Comparison of ENCODE assay signal across 8 mouse cellular contexts in the genomic region with DNA sequence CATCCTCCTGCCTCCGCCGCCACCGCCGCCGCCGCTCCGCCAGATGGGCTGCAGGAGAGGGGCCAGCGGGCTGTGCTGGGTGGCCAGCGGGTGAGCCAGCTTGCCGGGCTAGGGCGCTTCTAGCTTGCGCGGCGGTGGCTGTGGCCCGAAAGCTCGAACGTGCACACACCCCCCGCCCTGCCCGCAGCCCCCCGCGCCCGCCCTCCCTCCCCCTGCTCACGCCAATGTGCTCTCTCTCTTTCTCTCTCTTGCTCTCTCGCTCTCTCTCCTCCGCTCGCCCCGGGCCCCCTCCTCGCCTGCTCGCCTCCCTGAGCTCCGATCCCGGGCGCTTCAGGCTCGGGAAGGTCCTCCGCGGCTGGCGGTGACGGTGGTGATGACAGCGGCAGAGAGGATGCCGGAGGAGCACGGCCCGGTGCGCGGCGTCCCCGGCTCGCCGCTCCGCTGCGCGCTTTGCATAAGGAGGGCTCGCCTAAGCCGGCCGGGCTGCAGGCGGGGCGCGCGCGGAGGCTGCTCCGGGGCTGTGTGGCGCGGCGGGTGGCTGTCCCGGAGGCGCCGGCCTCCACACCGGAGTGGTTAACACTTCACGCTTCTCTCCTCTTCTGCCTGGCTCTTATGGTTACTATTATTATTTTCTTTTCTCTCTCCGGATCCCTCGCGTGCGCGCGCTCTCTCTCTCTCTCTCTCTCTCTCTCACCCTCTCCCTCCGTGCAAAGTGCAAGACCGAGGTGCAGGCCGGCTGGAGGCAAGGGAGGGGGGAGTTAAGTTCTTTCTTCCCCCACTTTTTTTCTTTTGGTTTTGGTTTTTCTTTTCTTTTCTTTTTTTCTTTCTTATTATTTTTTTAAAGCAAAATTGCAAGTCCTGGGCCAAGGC. TPM values are rescaled to one million over a fixed set of nuclear protein-coding genes. Genes with fewer than 3 reads are reported as not detected.
DNase-seq lines count a peak whose midpoint lies in the region; ATAC-seq and TF ChIP-seq lines count a peak whose summit lies in the region.

No protein-coding gene starts in this region.

- peak overlapping the region; percentile 76 for H3K4me3 ChIP-seq in bone marrow macrophage, adult 2 months (ENCODE audit: insufficient read depth, low read length)
- H3K4me3 ChIP-seq in forebrain, embryonic 11.5 days (ENCODE audit: low read depth, low read length) = peak overlapping the region; percentile 57
- peak overlapping the region; percentile 77 for H3K4me3 ChIP-seq in heart, embryonic 15.5 days
- H3K4me3 ChIP-seq in liver, embryonic 13.5 days (replicated peaks) = peak overlapping the region; percentile 58

- no peaks in the 10 kb centered on the region for H3K9me3 ChIP-seq in forebrain, embryonic 11.5 days (ENCODE audit: control insufficient read depth, low read length)
- no peaks in the 10 kb centered on the region for H3K9me3 ChIP-seq in heart, embryonic 15.5 days (replicated peaks)
- H3K9me3 ChIP-seq in liver, embryonic 13.5 days (replicated peaks) = no peaks in the 10 kb centered on the region

- no peaks in the 10 kb centered on the region for H3K36me3 ChIP-seq in forebrain, embryonic 11.5 days (ENCODE audit: control insufficient read depth, insufficient read depth, low read length)
- H3K36me3 ChIP-seq in heart, embryonic 15.5 days = no peaks in the 10 kb centered on the region
- H3K36me3 ChIP-seq in liver, embryonic 13.5 days = no peaks in the 10 kb centered on the region
- no peaks in the 10 kb centered on the region for H3K36me3 ChIP-seq in splenic B cell, adult 2 months (ENCODE audit: control insufficient read depth, insufficient read depth, low read length, poor library complexity, severe bottlenecking)

- H3K4me1 ChIP-seq in bone marrow macrophage, adult 2 months (ENCODE audit: control insufficient read depth, insufficient read depth, low read length) = peaks cover 5% of the 10 kb centered on the region; the same call in 1 of the 2 replicates
- peaks cover 5% of the 10 kb centered on the region; the same call in 1 of the 2 replicates for H3K4me1 ChIP-seq in forebrain, embryonic 11.5 days (replicated peaks; ENCODE audit: control insufficient read depth, insufficient read depth, low read length)
- H3K4me1 ChIP-seq in heart, embryonic 15.5 days (replicated peaks) = peaks cover 17% of the 10 kb centered on the region
- H3K4me1 ChIP-seq in liver, embryonic 13.5 days (replicated peaks) = 0 out of 2 replicates have a peak, but pooled peaks cover 5% of the 10 kb centered on the region

- peaks cover 4% of the 10 kb centered on the region; the same call in 1 of the 2 replicates for H3K27me3 ChIP-seq in forebrain, embryonic 11.5 days (ENCODE audit: control insufficient read depth, insufficient read depth, low read length)
- H3K27me3 ChIP-seq in heart, embryonic 15.5 days = peaks cover 19% of the 10 kb centered on the region
- peaks cover 64% of the 10 kb centered on the region for H3K27me3 ChIP-seq in liver, embryonic 13.5 days
- H3K27me3 ChIP-seq in splenic B cell, adult 2 months (ENCODE audit: control insufficient read depth, insufficient read depth, low read length, poor library complexity, severe bottlenecking) = peaks cover 1% of the 10 kb centered on the region

- ATAC-seq in forebrain, embryonic 11.5 days (replicated peaks; ENCODE audit: low FRiP score) = peak; percentile 81
- peak; percentile 70 for ATAC-seq in heart, embryonic 15.5 days (replicated peaks; ENCODE audit: insufficient number of reproducible peaks, insufficient read depth, low FRiP score, low read depth)
- ATAC-seq in liver, embryonic 13.5 days (ENCODE audit: low read depth) = peak; percentile 61

- H3K27ac ChIP-seq in bone marrow macrophage, adult 2 months (ENCODE audit: insufficient read depth, low read depth, low read length) = peak overlapping the region; percentile 100
- peak overlapping the region; percentile 71 for H3K27ac ChIP-seq in forebrain, embryonic 11.5 days (ENCODE audit: low read depth, low read length)
- H3K27ac ChIP-seq in heart, embryonic 15.5 days = peak overlapping the region; percentile 87
- peak overlapping the region; percentile 73 for H3K27ac ChIP-seq in liver, embryonic 13.5 days

- peak; percentile 28; the same call in 1 of the 2 replicates for TF ChIP-seq CTCF in bone marrow macrophage, adult 2 months (IDR thresholded peaks at IDR 0.05; ENCODE audit: low read depth, low read length)

- H3K9ac ChIP-seq in forebrain, embryonic 11.5 days (ENCODE audit: low read length) = peak overlapping the region; percentile 66
- peak overlapping the region; percentile 55 for H3K9ac ChIP-seq in heart, embryonic 15.5 days
- H3K9ac ChIP-seq in liver, embryonic 13.5 days = peak overlapping the region; percentile 65

- TF ChIP-seq POLR2A in bone marrow macrophage, adult 2 months (IDR thresholded peaks at IDR 0.05; ENCODE audit: borderline replicate concordance, low read depth, low read length) = no peak; the same call in 1 of the 2 replicates

- WGBS in forebrain, embryonic 11.5 days = under 1% methylated on average over 48 of the region's 76 CpGs
- under 1% methylated on average over 57 of the region's 76 CpGs for WGBS in heart, embryonic 15.5 days
- under 1% methylated on average over 63 of the region's 76 CpGs for WGBS in liver, embryonic 13.5 days (ENCODE audit: insufficient replicate concordance)

- H3K4me2 ChIP-seq in forebrain, embryonic 11.5 days (ENCODE audit: low read depth, low read length, severe bottlenecking) = peak overlapping the region; percentile 88
- H3K4me2 ChIP-seq in heart, embryonic 15.5 days = peak overlapping the region; percentile 95
- peak overlapping the region; percentile 63 for H3K4me2 ChIP-seq in liver, embryonic 13.5 days

- peak; percentile 1 for DNase-seq in 416B (ENCODE audit: low read depth)
- DNase-seq in forebrain, embryonic 11.5 days (ENCODE audit: low spot score) = peak; percentile 88
- DNase-seq in kidney, postnatal 10 days = peak; percentile 83
- DNase-seq in liver, embryonic 13.5 days = no peak
- peak; percentile 72 for DNase-seq in naive thymus-derived CD4-positive, alpha-beta T cell, adult 2 months (ENCODE audit: low read depth)
- peak; percentile 86 for DNase-seq in splenic B cell, adult 2 months (ENCODE audit: low read depth, low spot score)

RNA-seq across cellular contexts. Expression of gene Maf, which starts 0.5 kb away (rescaled TPM):
- 328 and 335 TPM in 2 replicates for polyA plus RNA-seq in bone marrow macrophage, adult 2 months (2012; ENCODE audit: insufficient read depth, insufficient read length, missing spikeins)
- 3.3 and 4.0 TPM in 2 replicates for polyA plus RNA-seq in forebrain, embryonic 11.5 days (2014; fragmentation: Nextera tagmentation; extraction: Ambion mirVana)
- 3.3 and 3.9 TPM in 2 replicates for polyA plus RNA-seq in heart, embryonic 15.5 days (2015; fragmentation: Nextera tagmentation; extraction: Ambion mirVana)
- 2.2 and 2.6 TPM in 2 replicates for polyA plus RNA-seq in liver, embryonic 13.5 days (2015; fragmentation: Nextera tagmentation; extraction: Ambion mirVana)

Comparison
In these comparisons a context has a peak if more than half of its experiments do, and no peak if none do; other contexts are left out.
1. RNA of gene Maf, which starts 0.5 kb away (polyA plus RNA-seq): 328 to 335 TPM in bone marrow macrophage, adult 2 months; 3.3 to 4.0 TPM in forebrain, embryonic 11.5 days, 3.3 to 3.9 TPM in heart, embryonic 15.5 days and 2.2 to 2.6 TPM in liver, embryonic 13.5 days; every median in the first group is over 10 times any median in the second.
2. Peak in every context shown above with its lines, with median percentiles within 50 percentile points of each other: H3K27ac ChIP-seq, H3K4me3 ChIP-seq, ATAC-seq, H3K4me2 ChIP-seq and H3K9ac ChIP-seq.